Mouse (Mus musculus): ENCODE data around the gene Naaladl1. TPM values are rescaled to one million over a fixed set of nuclear protein-coding genes. Genes with fewer than 3 reads are reported as not detected.

Gene Naaladl1
- 0.40 and 0.47 TPM in 2 replicates for polyA plus RNA-seq (2015; fragmentation: Nextera tagmentation; extraction: Ambion mirVana)

GRCm38 (mm10) chr19:6105586-6105985 lies at the start of gene Naaladl1:
TSS of gene Naaladl1 (plus strand) at chr19:6105782.
- WGBS = 87% methylated on average over 7 of the region's 7 CpGs
- Histone ChIP-seq H3K4me3 (ENCODE audit: low read length) (no peak within 1 kb of the TSS), H3K27me3 (ENCODE audit: insufficient read depth, low read length) (no peaks in the 10 kb centered on the region), H3K4me1 (ENCODE audit: insufficient read depth, low read length) (no peaks in the 10 kb centered on the region), H3K9me3 (ENCODE audit: low read length) (no peaks in the 10 kb centered on the region), H3K36me3 (ENCODE audit: insufficient read depth, low read length) (no peaks in the 10 kb centered on the region), H3K27ac (ENCODE audit: low read length) (no peak within 1 kb of the TSS), H3K9ac (replicated peaks; ENCODE audit: low read length) (no peak within 1 kb of the TSS), H3K4me2 (replicated peaks; ENCODE audit: low read depth, low read length) (no peak within 1 kb of the TSS)
- no peak for ATAC-seq (ENCODE audit: low FRiP score, low TSS enrichment)

DNA sequence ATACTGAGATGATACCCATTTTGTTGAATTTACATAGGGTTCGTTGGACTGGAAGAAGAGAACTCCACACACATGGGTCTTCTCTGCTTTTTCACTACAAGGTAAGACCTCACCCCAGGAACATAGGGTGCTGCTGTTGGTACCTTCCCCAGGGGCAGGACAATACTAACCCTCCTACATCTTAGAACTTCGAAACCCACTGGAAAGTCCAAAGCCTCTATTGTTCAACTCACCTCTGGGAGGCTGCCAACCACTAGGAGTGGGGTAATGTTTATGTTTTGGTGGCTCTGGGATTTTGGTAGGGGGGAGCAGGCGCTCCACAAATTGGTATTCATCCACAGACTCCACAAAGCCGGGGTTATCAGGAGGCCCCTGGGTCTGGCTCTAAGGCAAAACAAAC lies 48.9 kb upstream of the Naaladl1 start:
- Histone ChIP-seq H3K4me3 (ENCODE audit: low read length) (peak overlapping the region; percentile 97), H3K4me2 (replicated peaks; ENCODE audit: low read depth, low read length) (peak overlapping the region; percentile 88), H3K36me3 (ENCODE audit: insufficient read depth, low read length) (peaks cover 48% of the 10 kb centered on the region), H3K4me1 (ENCODE audit: insufficient read depth, low read length) (peaks cover 25% of the 10 kb centered on the region), H3K27ac (ENCODE audit: low read length) (no peak overlapping the region), H3K27me3 (ENCODE audit: insufficient read depth, low read length) (no peaks in the 10 kb centered on the region), H3K9me3 (ENCODE audit: low read length) (no peaks in the 10 kb centered on the region), H3K9ac (replicated peaks; ENCODE audit: low read length) (peak overlapping the region; percentile 91)
- ATAC-seq (ENCODE audit: low FRiP score, low TSS enrichment) = no peak
- WGBS = 46% methylated on average over 4 of the region's 4 CpGs

GRCm38 (mm10) chr19:6057313-6058096 lies 48.1 kb upstream of the Naaladl1 start, which contains the start of the genes Mrpl49 and Fau:
TSS of gene Mrpl49 (minus strand) at chr19:6057785.
TSS of gene Fau (plus strand) at chr19:6057844.
- ATAC-seq (ENCODE audit: low FRiP score, low TSS enrichment) = peak; percentile 88
- H3K4me1 ChIP-seq (ENCODE audit: insufficient read depth, low read length) = peaks cover 33% of the 10 kb centered on the region
- peak within 1 kb of the TSS; percentile 91 for H3K9ac ChIP-seq (replicated peaks; ENCODE audit: low read length)
- H3K36me3 ChIP-seq (ENCODE audit: insufficient read depth, low read length) = peaks cover 40% of the 10 kb centered on the region
- H3K4me2 ChIP-seq (replicated peaks; ENCODE audit: low read depth, low read length) = peak within 1 kb of the TSS; percentile 88
- H3K9me3 ChIP-seq (ENCODE audit: low read length) = no peaks in the 10 kb centered on the region
- peak within 1 kb of the TSS; percentile 97 for H3K4me3 ChIP-seq (ENCODE audit: low read length)
- no peaks in the 10 kb centered on the region for H3K27me3 ChIP-seq (ENCODE audit: insufficient read depth, low read length)
- H3K27ac ChIP-seq (ENCODE audit: low read length) = peak within 1 kb of the TSS; percentile 75
- under 1% methylated on average over 55 of the region's 63 CpGs for WGBS

DNA sequence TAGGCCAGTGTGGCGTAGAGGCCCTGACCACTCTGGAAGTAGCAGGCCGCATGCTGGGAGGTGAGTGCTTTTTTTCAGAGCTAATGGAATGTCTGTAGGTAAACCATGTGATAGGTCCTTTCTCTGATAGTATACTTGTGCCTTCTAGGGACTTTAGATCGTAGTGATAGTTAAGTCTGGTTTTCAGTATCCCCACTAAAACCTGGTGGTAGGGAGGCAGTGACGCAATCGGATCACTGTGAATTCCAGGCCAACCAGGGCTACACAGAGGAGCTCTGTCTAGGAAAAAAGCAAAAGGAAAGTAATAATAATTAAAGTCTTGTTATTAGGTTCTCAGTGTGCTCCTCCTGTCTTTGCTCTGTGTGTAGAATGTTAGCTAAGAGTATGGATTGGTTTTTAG lies 47.1 kb upstream of the Naaladl1 start:
- ATAC-seq (ENCODE audit: low FRiP score, low TSS enrichment) = no peak
- Histone ChIP-seq H3K9ac (replicated peaks; ENCODE audit: low read length) (peak overlapping the region; percentile 88), H3K9me3 (ENCODE audit: low read length) (no peaks in the 10 kb centered on the region), H3K4me2 (replicated peaks; ENCODE audit: low read depth, low read length) (peak overlapping the region; percentile 85), H3K4me1 (ENCODE audit: insufficient read depth, low read length) (peaks cover 40% of the 10 kb centered on the region), H3K27me3 (ENCODE audit: insufficient read depth, low read length) (no peaks in the 10 kb centered on the region), H3K36me3 (ENCODE audit: insufficient read depth, low read length) (peaks cover 30% of the 10 kb centered on the region), H3K27ac (ENCODE audit: low read length) (0 out of 2 replicates have a peak overlapping the region, but pooled peaks have one; percentile 64), H3K4me3 (ENCODE audit: low read length) (peak overlapping the region; percentile 97)
- whole genome bisulfite sequencing = 34% methylated on average over 5 of the region's 5 CpGs

DNA sequence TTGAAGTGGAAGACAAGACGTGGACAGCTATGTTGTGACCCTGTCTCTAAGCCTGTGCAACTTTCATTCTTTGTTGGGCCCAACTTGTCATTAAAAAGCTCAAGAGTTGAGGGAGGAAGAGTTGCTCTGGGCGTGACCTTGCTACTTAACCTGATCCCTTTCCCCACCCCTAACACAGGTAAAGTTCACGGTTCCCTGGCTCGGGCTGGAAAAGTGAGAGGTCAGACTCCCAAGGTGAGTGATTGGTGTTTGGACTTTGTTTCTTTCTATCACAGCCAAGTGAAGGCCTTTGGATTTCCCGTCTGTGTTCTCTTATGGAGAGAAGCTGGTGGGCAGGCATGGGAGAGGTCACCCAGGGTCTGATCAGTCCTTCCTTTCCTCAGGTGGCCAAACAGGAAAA lies 46.6 kb upstream of the Naaladl1 start:
- Histone ChIP-seq H3K4me2 (replicated peaks; ENCODE audit: low read depth, low read length) (peak overlapping the region; percentile 85), H3K36me3 (ENCODE audit: insufficient read depth, low read length) (peaks cover 25% of the 10 kb centered on the region), H3K9ac (replicated peaks; ENCODE audit: low read length) (peak overlapping the region; percentile 88), H3K27ac (ENCODE audit: low read length) (no peak overlapping the region), H3K4me3 (ENCODE audit: low read length) (peak overlapping the region; percentile 97), H3K4me1 (ENCODE audit: insufficient read depth, low read length) (peaks cover 40% of the 10 kb centered on the region), H3K27me3 (ENCODE audit: insufficient read depth, low read length) (no peaks in the 10 kb centered on the region), H3K9me3 (ENCODE audit: low read length) (no peaks in the 10 kb centered on the region)
- ATAC-seq (ENCODE audit: low FRiP score, low TSS enrichment) = no peak
- WGBS = 75% methylated on average over 5 of the region's 5 CpGs

DNA sequence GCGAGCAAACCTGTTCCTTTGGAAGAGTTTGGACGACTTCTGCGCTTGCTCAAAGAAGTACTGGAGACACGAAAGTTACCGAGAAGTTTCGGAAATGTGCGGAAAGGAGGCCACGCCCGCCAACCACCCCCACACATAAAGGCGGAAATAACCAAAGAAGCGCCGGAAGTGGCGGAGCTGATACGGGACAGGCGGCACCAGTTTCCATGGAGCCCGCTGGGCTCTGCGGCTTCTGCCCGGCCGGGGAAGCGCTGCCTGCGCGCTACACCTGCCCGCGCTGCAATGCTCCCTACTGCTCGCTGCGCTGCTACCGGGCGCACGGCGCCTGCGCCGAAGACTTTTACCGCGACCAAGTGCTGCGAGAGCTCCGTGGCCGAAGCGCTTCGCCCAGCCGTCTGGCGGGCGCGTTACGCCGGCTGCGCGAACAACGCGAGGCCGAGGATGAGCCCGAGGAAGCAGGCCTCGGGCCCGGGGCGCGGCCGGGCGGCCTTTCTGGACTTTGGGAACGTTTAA lies 44.5 kb upstream of the Naaladl1 start, which contains the start of gene Znhit2:
Gene Znhit2 (plus strand): TSS at position 172 of the 513 bp plus-strand sequence.
- peak; percentile 76 for ATAC-seq (ENCODE audit: low FRiP score, low TSS enrichment)
- Histone ChIP-seq H3K4me2 (replicated peaks; ENCODE audit: low read depth, low read length) (peak within 1 kb of the TSS; percentile 100), H3K9me3 (ENCODE audit: low read length) (no peaks in the 10 kb centered on the region), H3K27ac (ENCODE audit: low read length) (peak within 1 kb of the TSS; percentile 97), H3K9ac (replicated peaks; ENCODE audit: low read length) (peak within 1 kb of the TSS; percentile 97), H3K4me3 (ENCODE audit: low read length) (peak within 1 kb of the TSS; percentile 94), H3K36me3 (ENCODE audit: insufficient read depth, low read length) (peaks cover 10% of the 10 kb centered on the region), H3K27me3 (ENCODE audit: insufficient read depth, low read length) (no peaks in the 10 kb centered on the region), H3K4me1 (ENCODE audit: insufficient read depth, low read length) (peaks cover 37% of the 10 kb centered on the region)
- under 1% methylated on average over 58 of the region's 58 CpGs for WGBS

DNA sequence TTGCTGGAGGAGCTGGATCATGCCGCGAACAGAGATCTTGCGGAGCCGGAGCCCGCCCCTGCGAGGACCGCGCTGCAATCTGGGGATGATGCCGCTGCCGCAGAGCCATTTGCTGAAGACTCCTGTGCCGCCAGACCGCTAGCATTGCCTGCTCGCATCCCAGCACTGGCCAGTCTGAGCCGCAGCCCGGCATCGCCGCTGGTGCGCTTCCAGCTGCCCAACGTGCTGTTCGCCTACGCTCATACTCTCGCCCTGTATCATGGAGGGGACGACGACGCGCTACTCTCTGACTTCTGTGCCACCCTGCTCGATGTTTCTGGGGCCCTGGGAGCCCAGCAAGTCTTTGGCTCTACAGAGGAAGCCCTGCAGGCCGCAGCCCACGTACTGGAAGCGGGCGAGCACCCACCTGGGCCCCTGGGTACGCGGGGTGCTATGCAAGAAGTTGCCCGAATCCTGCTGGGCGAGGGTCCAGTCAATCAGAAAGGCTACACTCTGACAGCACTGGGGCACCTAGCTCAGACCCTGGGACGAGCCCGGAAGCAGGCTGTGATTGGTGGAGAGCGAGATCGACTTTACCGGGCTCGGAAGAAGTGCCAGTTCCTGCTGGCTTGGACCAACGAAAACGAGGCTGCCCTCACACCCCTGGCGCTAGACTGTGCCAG lies 43.8 kb upstream of the Naaladl1 start:
- H3K9me3 ChIP-seq (ENCODE audit: low read length) = no peaks in the 10 kb centered on the region
- under 1% methylated on average over 44 of the region's 44 CpGs for WGBS
- peak overlapping the region; percentile 100 for H3K4me2 ChIP-seq (replicated peaks; ENCODE audit: low read depth, low read length)
- peak overlapping the region; percentile 94 for H3K4me3 ChIP-seq (ENCODE audit: low read length)
- ATAC-seq (ENCODE audit: low FRiP score, low TSS enrichment) = peak; percentile 5; the same call in 1 of the 2 replicates
- H3K9ac ChIP-seq (replicated peaks; ENCODE audit: low read length) = peak overlapping the region; percentile 97
- no peaks in the 10 kb centered on the region for H3K27me3 ChIP-seq (ENCODE audit: insufficient read depth, low read length)
- H3K4me1 ChIP-seq (ENCODE audit: insufficient read depth, low read length) = peaks cover 35% of the 10 kb centered on the region
- H3K27ac ChIP-seq (ENCODE audit: low read length) = peak overlapping the region; percentile 97
- peaks cover 10% of the 10 kb centered on the region for H3K36me3 ChIP-seq (ENCODE audit: insufficient read depth, low read length)

- Histone ChIP-seq H3K4me2 (replicated peaks; ENCODE audit: low read depth, low read length) (peak overlapping the region; percentile 100), H3K9ac (replicated peaks; ENCODE audit: low read length) (peak overlapping the region; percentile 97), H3K27me3 (ENCODE audit: insufficient read depth, low read length) (no peaks in the 10 kb centered on the region), H3K9me3 (ENCODE audit: low read length) (no peaks in the 10 kb centered on the region), H3K4me3 (ENCODE audit: low read length) (peak overlapping the region; percentile 94), H3K4me1 (ENCODE audit: insufficient read depth, low read length) (peaks cover 39% of the 10 kb centered on the region), H3K27ac (ENCODE audit: low read length) (peak overlapping the region; percentile 97), H3K36me3 (ENCODE audit: insufficient read depth, low read length) (peaks cover 10% of the 10 kb centered on the region)
- whole genome bisulfite sequencing = 39% methylated on average over 5 of the region's 5 CpGs
- ATAC-seq (ENCODE audit: low FRiP score, low TSS enrichment) = no peak
These were observed 43.2 kb upstream of the Naaladl1 start for GRCm38 (mm10) chr19:6062418-6062817.

GRCm38 (mm10) chr19:6063081-6063480 lies 42.5 kb upstream of the Naaladl1 start:
- Histone ChIP-seq H3K4me1 (ENCODE audit: insufficient read depth, low read length) (peaks cover 44% of the 10 kb centered on the region), H3K9ac (replicated peaks; ENCODE audit: low read length) (no peak overlapping the region), H3K9me3 (ENCODE audit: low read length) (no peaks in the 10 kb centered on the region), H3K27me3 (ENCODE audit: insufficient read depth, low read length) (no peaks in the 10 kb centered on the region), H3K4me3 (ENCODE audit: low read length) (no peak overlapping the region), H3K4me2 (replicated peaks; ENCODE audit: low read depth, low read length) (peak overlapping the region; percentile 100), H3K27ac (ENCODE audit: low read length) (no peak overlapping the region), H3K36me3 (ENCODE audit: insufficient read depth, low read length) (peaks cover 10% of the 10 kb centered on the region)
- WGBS = 86% methylated on average over 6 of the region's 6 CpGs
- no peak for ATAC-seq (ENCODE audit: low FRiP score, low TSS enrichment)
